Mouse (Mus musculus): ENCODE measurements around the gene Suco.

DNA sequence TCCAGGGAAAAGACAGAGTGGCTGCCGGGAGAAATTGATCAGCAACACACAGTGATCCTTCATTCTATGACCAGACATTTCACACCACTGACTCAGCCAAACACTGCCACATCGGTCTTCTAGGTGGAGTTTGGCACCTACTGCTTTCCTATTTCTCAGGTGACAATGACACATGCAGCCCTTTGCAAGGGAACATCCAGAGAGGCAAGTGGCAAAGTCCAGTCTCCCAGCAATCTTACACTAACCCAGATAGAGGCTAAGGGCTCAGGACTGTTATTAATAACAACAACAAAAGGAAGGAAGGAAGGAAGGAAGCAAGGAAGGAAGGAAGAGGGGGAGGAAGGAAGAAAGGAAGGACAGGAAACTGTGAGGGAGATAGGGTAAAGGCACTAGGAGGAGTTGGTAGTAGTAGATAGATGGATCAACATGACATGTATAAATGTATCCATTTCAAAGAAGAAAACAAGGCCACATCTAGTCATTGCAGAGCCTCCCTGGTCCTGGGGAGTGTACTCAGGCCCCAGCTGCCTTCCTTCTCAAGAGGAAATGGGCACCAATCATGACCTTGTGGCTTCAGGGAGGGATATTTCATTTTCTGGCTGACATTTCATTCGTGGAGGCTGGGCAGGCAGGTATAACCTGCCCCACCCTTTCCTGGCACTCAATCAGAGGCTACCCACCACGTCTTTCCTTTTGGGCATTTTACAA lies 36.6 kb upstream of the Suco start:
- TF ChIP-seq CTCF (IDR thresholded peaks at IDR 0.05; ENCODE audit: extremely low read depth, insufficient read depth, low read length), result no peak
- no peak for TF ChIP-seq POLR2A (IDR thresholded peaks at IDR 0.05; ENCODE audit: extremely low read depth, insufficient read depth, low read length)
